Mouse (Mus musculus): ENCODE data around the gene Cd180.

Cd180 gene

GRCm38 (mm10) chr13:102786666-102787230 is 93.4 kb downstream of the Cd180 start:
- DNase-seq = no peak

Measured in cerebellum, postnatal 14 days (tissue).